In the genomic region with DNA sequence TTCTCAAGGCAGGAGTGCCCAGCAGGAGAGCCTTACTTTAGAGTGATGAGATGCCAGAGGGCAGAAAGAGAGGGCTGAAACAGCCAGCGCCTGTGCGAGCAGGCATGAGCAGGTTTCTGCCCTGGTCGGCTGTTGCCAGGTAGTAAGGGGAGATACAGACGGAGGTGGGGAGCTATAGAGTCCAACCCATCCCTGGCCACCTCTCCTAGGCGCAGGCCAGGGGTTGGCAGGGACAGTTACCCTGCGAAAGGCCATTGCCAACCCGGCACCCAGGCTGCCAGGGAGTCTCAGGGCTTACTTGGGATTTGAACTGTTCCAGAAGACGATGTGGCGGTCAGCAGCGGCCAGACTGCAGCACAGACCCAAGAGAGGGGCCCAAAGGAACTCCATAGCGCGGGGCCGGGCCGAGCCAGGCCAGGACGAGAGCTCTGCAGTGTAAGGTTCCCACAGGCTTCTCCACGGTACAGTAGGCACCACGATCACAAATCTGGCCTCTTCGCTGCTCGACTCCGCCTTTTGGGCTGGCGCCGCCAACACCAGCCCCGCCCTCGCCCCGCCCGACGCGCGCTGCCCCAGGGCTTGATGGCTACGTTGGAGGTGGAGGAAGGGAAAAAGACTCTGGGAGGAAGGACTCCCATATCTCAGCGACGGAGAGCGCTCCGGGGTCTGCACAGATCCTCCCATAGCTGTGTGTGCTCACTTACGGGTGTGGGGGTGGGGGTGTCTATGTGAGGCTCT, we compare ENCODE assay signal across 7 mouse cellular contexts. TPM values are rescaled to one million over a fixed set of nuclear protein-coding genes. Genes with fewer than 3 reads are reported as not detected.
DNase-seq lines count a peak whose midpoint lies in the region; ATAC-seq lines count a peak whose summit lies in the region.

No protein-coding gene starts in this region.

- peak overlapping the region; percentile 53 for H3K4me3 ChIP-seq in hindbrain, embryonic 16.5 days (ENCODE audit: low read length)

- H3K9me3 ChIP-seq in hindbrain, embryonic 16.5 days (ENCODE audit: control insufficient read depth, low read length), result no peaks in the 10 kb centered on the region

- peaks cover 28% of the 10 kb centered on the region for H3K4me1 ChIP-seq in hindbrain, embryonic 16.5 days (ENCODE audit: control insufficient read depth, insufficient read depth, low read depth, low read length)

- H3K4me2 ChIP-seq in hindbrain, embryonic 16.5 days (ENCODE audit: low read length), result peak overlapping the region; percentile 98

- H3K27me3 ChIP-seq in hindbrain, embryonic 16.5 days (replicated peaks; ENCODE audit: control insufficient read depth, insufficient read depth, low read length), result no peaks in the 10 kb centered on the region

- peak; percentile 72 for ATAC-seq in hindbrain, embryonic 16.5 days
- peak; percentile 66 for ATAC-seq in megakaryocyte progenitor cell, adult 5-6 weeks (replicated peaks; ENCODE audit: poor library complexity)

- intact Hi-C loops in left cerebral cortex, postnatal 25 days (cut with DNase I), result no loop called here

- 1% methylated on average over 35 of the region's 35 CpGs for WGBS in hindbrain, embryonic 16.5 days

- no peaks in the 10 kb centered on the region for H3K36me3 ChIP-seq in hindbrain, embryonic 16.5 days (ENCODE audit: control insufficient read depth, insufficient read depth, low read length)

- peak; percentile 91 to 95 for DNase-seq in adrenal gland, adult (ENCODE audit: inconsistent age in 2 of 2, low spot score in 1 of 2)
- peak; percentile 91 to 92 for DNase-seq in cerebellum, postnatal 14 days
- peak; percentile 75 to 80 for DNase-seq in gastrocnemius, adult 8-10 months (ENCODE audit: low spot score in 2 of 2)
- DNase-seq in left cerebral cortex, postnatal 25 days (ENCODE audit: low spot score in 2 of 2), result peak; percentile 68 to 82
- peak; percentile 78 to 79 for DNase-seq in right cerebral cortex, adult 2 months (ENCODE audit: low spot score in 2 of 2)

- H3K9ac ChIP-seq in hindbrain, embryonic 16.5 days (ENCODE audit: low read depth, low read length), result peak overlapping the region; percentile 73

- peak overlapping the region; percentile 50; the same call in 1 of the 2 replicates for H3K27ac ChIP-seq in hindbrain, embryonic 16.5 days (ENCODE audit: low read depth, low read length)

RNA-seq across cellular contexts. Expression of a gene that starts 1.6 kb away (rescaled TPM):
- 10 to 100 TPM in 1 of 4 experiments, 1 to 10 TPM in 3; 8.7 to 10.8 (median 8.8) TPM for total RNA-seq in gastrocnemius, adult 8-10 months (2022)
- 8.4 and 9.9 TPM in 2 replicates for polyA plus RNA-seq in hindbrain, embryonic 16.5 days (2015; fragmentation: Nextera tagmentation; extraction: Ambion mirVana)
- 1 to 10 TPM; 4.1 to 5.2 TPM for total RNA-seq in left cerebral cortex, postnatal 25 days (2021)
- 0.62 TPM in 1 of 2 replicates, not detected in the other for total RNA-seq in megakaryocyte progenitor cell, adult 5-6 weeks (2015)
- total RNA-seq in megakaryocyte progenitor cell, adult 5-6 weeks (2017), result 0.17 TPM in 1 of 2 replicates, not detected in the other

RNA-seq across cellular contexts. Expression of a gene that starts 9.0 kb away (rescaled TPM):
- 1 to 10 TPM; 6.3 to 9.0 (median 7.7) TPM for total RNA-seq in gastrocnemius, adult 8-10 months (2022)
- polyA plus RNA-seq in hindbrain, embryonic 16.5 days (2015; fragmentation: Nextera tagmentation; extraction: Ambion mirVana), result 39.4 and 43.9 TPM in 2 replicates
- total RNA-seq in left cerebral cortex, postnatal 25 days (2021), result 10 to 100 TPM; 32.1 to 37.4 TPM
- 70.1 and 72.0 TPM in 2 replicates for total RNA-seq in megakaryocyte progenitor cell, adult 5-6 weeks (2015)
- total RNA-seq in megakaryocyte progenitor cell, adult 5-6 weeks (2017), result 49.4 and 65.0 TPM in 2 replicates

RNA-seq across cellular contexts. Expression of a gene that starts 20.2 kb away (rescaled TPM):
- 10 to 100 TPM; 15.9 to 28.8 (median 19.6) TPM for total RNA-seq in gastrocnemius, adult 8-10 months (2022)
- 64.3 and 79.8 TPM in 2 replicates for polyA plus RNA-seq in hindbrain, embryonic 16.5 days (2015; fragmentation: Nextera tagmentation; extraction: Ambion mirVana)
- 10 to 100 TPM; 47.8 to 48.1 TPM for total RNA-seq in left cerebral cortex, postnatal 25 days (2021)
- 84.4 and 101 TPM in 2 replicates for total RNA-seq in megakaryocyte progenitor cell, adult 5-6 weeks (2015)
- total RNA-seq in megakaryocyte progenitor cell, adult 5-6 weeks (2017), result 80.4 and 135 TPM in 2 replicates

RNA-seq across cellular contexts. Expression of a gene that starts 33.2 kb away (rescaled TPM):
- total RNA-seq in gastrocnemius, adult 8-10 months (2022), result under 1 TPM; 0.10 to 0.45 (median 0.11) TPM
- polyA plus RNA-seq in hindbrain, embryonic 16.5 days (2015; fragmentation: Nextera tagmentation; extraction: Ambion mirVana), result 78.7 and 87.1 TPM in 2 replicates
- 10 to 100 TPM; 89.8 to 94.3 TPM for total RNA-seq in left cerebral cortex, postnatal 25 days (2021)
- total RNA-seq in megakaryocyte progenitor cell, adult 5-6 weeks (2015), result 1.2 and 1.5 TPM in 2 replicates
- 0.12 and 0.91 TPM in 2 replicates for total RNA-seq in megakaryocyte progenitor cell, adult 5-6 weeks (2017)

RNA-seq across cellular contexts. Expression of a gene that starts 33.6 kb away (rescaled TPM):
- 10 to 100 TPM; 64.7 to 88.3 (median 74.6) TPM for total RNA-seq in gastrocnemius, adult 8-10 months (2022)
- polyA plus RNA-seq in hindbrain, embryonic 16.5 days (2015; fragmentation: Nextera tagmentation; extraction: Ambion mirVana), result 205 and 227 TPM in 2 replicates
- 10 to 100 TPM; 69.2 to 69.4 TPM for total RNA-seq in left cerebral cortex, postnatal 25 days (2021)
- 284 and 290 TPM in 2 replicates for total RNA-seq in megakaryocyte progenitor cell, adult 5-6 weeks (2015)
- 294 and 304 TPM in 2 replicates for total RNA-seq in megakaryocyte progenitor cell, adult 5-6 weeks (2017)

Comparison
In these comparisons a context has a peak if more than half of its experiments do, and no peak if none do; other contexts are left out.
1. Peak in every context shown above with its lines: DNase-seq, ATAC-seq, H3K4me3 ChIP-seq and H3K27ac ChIP-seq.